Mouse (Mus musculus) heart, embryonic 14.5 days (tissue): Measurements from ENCODE around the gene Dbt. TPM values are rescaled to one million over a fixed set of nuclear protein-coding genes. Genes with fewer than 3 reads are reported as not detected.
"Not testable (repeated sequence)": the region's sequence is repeated elsewhere in the genome, so short reads cannot be mapped to it uniquely, and the experiment has no call there.

Source experiments
- ATAC-seq: fragments of 200-750 bp; cut with Nextera tagmentation; 2 replicates; pipeline ENCODE4 v1.8.0; 2017; ENCODE audit warnings: low read depth, moderate TSS enrichment; ENCODE audit not compliant: insufficient number of reproducible peaks, insufficient read depth, low FRiP score
- H3K27ac ChIP-seq, 2 experiments: fragments of 200-500 bp in 1 of 2; fragments of 300-500 bp in 1 of 2; sonication (generic) in 1 of 2; replicated peaks in 1 of 2; 2 replicates each; pipeline ENCODE4 v1.5.1; 2012 to 2014; ENCODE audit warnings: low read depth in 2 of 2, low read length in 2 of 2, control low read depth in 1 of 2, mild to moderate bottlenecking in 1 of 2, mixed read lengths in 1 of 2; ENCODE audit not compliant: control insufficient read depth in 1 of 2, insufficient read depth in 1 of 2
- H3K27me3 ChIP-seq: fragments of 300-500 bp; sonication (generic); 2 replicates; pipeline ENCODE4 v1.6.1; 2014; ENCODE audit warnings: mild to moderate bottlenecking, low read length, control low read depth; ENCODE audit not compliant: control insufficient read depth, insufficient read depth
- H3K36me3 ChIP-seq: fragments of 300-500 bp; sonication (generic); 2 replicates; pipeline ENCODE4 v1.6.1; 2014; ENCODE audit warnings: mild to moderate bottlenecking, control low read depth, low read length, mixed read lengths; ENCODE audit not compliant: control insufficient read depth, insufficient read depth
- H3K4me1 ChIP-seq, 2 experiments: fragments of 200-500 bp in 1 of 2; fragments of 300-500 bp in 1 of 2; sonication (generic) in 1 of 2; 2 replicates each; pipeline ENCODE4 v1.6.1; 2012 to 2014; ENCODE audit warnings: low read length in 2 of 2, control low read depth in 1 of 2, mixed read lengths in 1 of 2; ENCODE audit not compliant: control insufficient read depth in 2 of 2, insufficient read depth in 2 of 2
- H3K4me2 ChIP-seq: fragments of 300-500 bp; sonication (generic); 2 replicates; pipeline ENCODE4 v1.6.1; 2014; ENCODE audit warnings: mild to moderate bottlenecking, low read length
- H3K4me3 ChIP-seq, 2 experiments: fragments of 200-500 bp in 1 of 2; fragments of 300-500 bp in 1 of 2; sonication (generic) in 1 of 2; 2 replicates each; pipeline ENCODE4 v1.5.1; 2012 to 2014; ENCODE audit warnings: low read length in 2 of 2, mild to moderate bottlenecking in 2 of 2, control low read depth in 1 of 2, low read depth in 1 of 2, moderate library complexity in 1 of 2; ENCODE audit not compliant: control insufficient read depth in 1 of 2, insufficient read depth in 1 of 2
- H3K9ac ChIP-seq: fragments of 300-500 bp; sonication (generic); 2 replicates; pipeline ENCODE4 v1.6.1; 2014; ENCODE audit warnings: mild to moderate bottlenecking, low read length
- H3K9me3 ChIP-seq: fragments of 300-500 bp; sonication (generic); 2 replicates; pipeline ENCODE4 v1.6.1; 2016; ENCODE audit warnings: low read length, control low read depth; ENCODE audit not compliant: control insufficient read depth
- WGBS: fragments of 180-500 bp; shearing (Covaris S2); extraction: QIAGEN DNeasy Blood & Tissue Kit; methylation state at CpG from one replicate; pipeline ENCODE4 v1.1.7; 2014; 5-methylcytosine and 5-hydroxymethylcytosine counted together
- polyA plus RNA-seq: library from polyadenylated mRNA; unstranded; fragments of >200 nt; fragmentation: Nextera tagmentation; extraction: Ambion mirVana; gene quantifications from 2 replicates; pipeline ENCODE4 v1.2.1, GENCODE M21; 2014

The Dbt gene
- polyA plus RNA-seq, 1 experiment from 2014 or later: 22.4 TPM

GRCm38 (mm10) chr3:116542532-116542931, 29.7 kb downstream of the Dbt start:
- no peak for ATAC-seq
- no peaks in the 10 kb centered on the region for H3K9me3 ChIP-seq
- peaks cover 4 to 5% of the 10 kb centered on the region in 2 experiments for H3K4me1 ChIP-seq
- H3K4me2 ChIP-seq: no peak overlapping the region
- no peak overlapping the region for H3K9ac ChIP-seq
- H3K27me3 ChIP-seq: no peaks in the 10 kb centered on the region
- 51% methylated on average over 3 of the region's 3 CpGs for WGBS
- no peak overlapping the region for H3K4me3 ChIP-seq
- H3K36me3 ChIP-seq: peaks cover 81% of the 10 kb centered on the region
- H3K27ac ChIP-seq: peak overlapping the region; percentile 3 to 30; a peak in 3 of 4 replicates

- no peaks in the 10 kb centered on the region for H3K27me3 ChIP-seq
- no peak overlapping the region for H3K4me2 ChIP-seq
- H3K9me3 ChIP-seq: no peaks in the 10 kb centered on the region
- H3K9ac ChIP-seq: no peak overlapping the region
- no peak for ATAC-seq
- no peak overlapping the region for H3K27ac ChIP-seq
- H3K4me1 ChIP-seq: peaks cover 0 to 2% of the 10 kb centered on the region in 2 experiments; a peak in 1 of 4 replicates
- WGBS: 92% methylated on average over 5 of the region's 5 CpGs
- H3K36me3 ChIP-seq: peaks cover 68% of the 10 kb centered on the region
- H3K4me3 ChIP-seq: no peak overlapping the region
Observed at GRCm38 (mm10) chr3:116547430-116547829, 34.6 kb downstream of the Dbt start.

- Histone ChIP-seq H3K9ac (no peak overlapping the region), H3K9me3 (no peaks in the 10 kb centered on the region), H3K4me3 (no peak overlapping the region), H3K27ac (no peak overlapping the region), H3K4me1 (no peaks in the 10 kb centered on the region), H3K36me3 (peaks cover 39% of the 10 kb centered on the region), H3K27me3 (no peaks in the 10 kb centered on the region), H3K4me2 (no peak overlapping the region)
- WGBS: 84% methylated on average over 5 of the region's 5 CpGs
- no peak for ATAC-seq
Observed at GRCm38 (mm10) chr3:116551362-116551761, 38.5 kb downstream of the Dbt start.

GRCm38 (mm10) chr3:116561315-116561714, 48.4 kb downstream of the Dbt start:
- not testable (repeated sequence) for H3K9me3 ChIP-seq, ATAC-seq, H3K4me3 ChIP-seq, H3K4me2 ChIP-seq, H3K27me3 ChIP-seq, H3K9ac ChIP-seq
- H3K27ac ChIP-seq: peak overlapping the region in 1 of 2 experiments; percentile 99; a peak in 1 of 4 replicates
- H3K36me3 ChIP-seq: peaks cover 16% of the 10 kb centered on the region
- 94% methylated on average over 13 of the region's 14 CpGs for WGBS
- H3K4me1 ChIP-seq: peaks cover 4 to 15% of the 10 kb centered on the region in 2 experiments

- H3K36me3 ChIP-seq: peaks cover 28% of the 10 kb centered on the region
- peak within 1 kb of the TSS; percentile 54 for H3K4me2 ChIP-seq
- peak; percentile 93 for ATAC-seq
- H3K4me1 ChIP-seq: peaks cover 4 to 15% of the 10 kb centered on the region in 2 experiments
- 6% methylated on average over 7 of the region's 7 CpGs for WGBS
- peaks cover 5% of the 10 kb centered on the region; the same call in 1 of the 2 replicates for H3K9me3 ChIP-seq
- peak within 1 kb of the TSS; percentile 99 for H3K27ac ChIP-seq
- H3K4me3 ChIP-seq: peak within 1 kb of the TSS; percentile 52 to 64
- peak within 1 kb of the TSS; percentile 92 for H3K9ac ChIP-seq
- H3K27me3 ChIP-seq: no peaks in the 10 kb centered on the region
Observed at GRCm38 (mm10) chr3:116562408-116563094, 49.7 kb downstream of the Dbt start, which contains the start of gene Lrrc39. Lrrc39 (plus strand) TSS chr3:116562973.

GRCm38 (mm10) chr3:116563095-116563492, 50.2 kb downstream of the Dbt start:
- Histone ChIP-seq H3K4me2 (peak overlapping the region; percentile 54), H3K36me3 (peaks cover 34% of the 10 kb centered on the region), H3K27me3 (no peaks in the 10 kb centered on the region), H3K9me3 (peaks cover 5% of the 10 kb centered on the region; the same call in 1 of the 2 replicates), H3K9ac (peak overlapping the region; percentile 92), H3K4me3 (peak overlapping the region; percentile 52 to 64), H3K27ac (peak overlapping the region; percentile 99), H3K4me1 (peaks cover 4 to 15% of the 10 kb centered on the region in 2 experiments)
- 9% methylated on average over 7 of the region's 7 CpGs for WGBS
- ATAC-seq: no peak

GRCm38 (mm10) chr3:116570628-116571027, 57.8 kb downstream of the Dbt start:
- no peak overlapping the region for H3K9ac ChIP-seq
- H3K27ac ChIP-seq: no peak overlapping the region
- no peaks in the 10 kb centered on the region for H3K4me1 ChIP-seq
- WGBS: 73% methylated on average over 2 of the region's 2 CpGs
- no peak overlapping the region for H3K4me3 ChIP-seq
- H3K36me3 ChIP-seq: peaks cover 77% of the 10 kb centered on the region
- H3K9me3 ChIP-seq: peaks cover 5% of the 10 kb centered on the region; the same call in 1 of the 2 replicates
- no peak overlapping the region for H3K4me2 ChIP-seq
- no peak for ATAC-seq
- no peaks in the 10 kb centered on the region for H3K27me3 ChIP-seq
